Mouse (Mus musculus) ES-Bruce4 (cell line): Measurements from ENCODE around the gene Camk2n2. TPM values are rescaled to one million over a fixed set of nuclear protein-coding genes. Genes with fewer than 3 reads are reported as not detected.

Experiments
- H3K27ac ChIP-seq: 2 replicates; pipeline ENCODE4 v1.5.1; 2012; ENCODE audit warnings: low read length, inconsistent platforms; ENCODE audit not compliant: insufficient read depth
- H3K27me3 ChIP-seq: 2 replicates; pipeline ENCODE4 v1.6.1; 2012; ENCODE audit warnings: mild to moderate bottlenecking, low read length, inconsistent platforms; ENCODE audit not compliant: control insufficient read depth, poor library complexity, insufficient read depth, severe bottlenecking
- H3K36me3 ChIP-seq: 2 replicates; pipeline ENCODE4 v1.6.1; 2012; ENCODE audit warnings: inconsistent platforms, mild to moderate bottlenecking, low read length, moderate library complexity; ENCODE audit not compliant: control insufficient read depth, poor library complexity, insufficient read depth, severe bottlenecking
- H3K4me1 ChIP-seq: one replicate; pipeline ENCODE4 v1.8.1; 2011; ENCODE audit warnings: low read length; ENCODE audit not compliant: control insufficient read depth, insufficient read depth
- H3K4me3 ChIP-seq: 2 replicates; pipeline ENCODE4 v1.5.1; 2011; ENCODE audit warnings: low read depth, mild to moderate bottlenecking, low read length
- H3K9ac ChIP-seq: 2 replicates; pipeline ENCODE4 v1.6.1; 2012; ENCODE audit warnings: low read depth, mild to moderate bottlenecking, inconsistent platforms; ENCODE audit not compliant: poor library complexity, severe bottlenecking
- H3K9me3 ChIP-seq: replicated peaks from 2 replicates; pipeline ENCODE4 v1.6.1; 2012; ENCODE audit warnings: mild to moderate bottlenecking, low read length, inconsistent platforms; ENCODE audit not compliant: control insufficient read depth, poor library complexity, insufficient read depth, severe bottlenecking
- CTCF ChIP-seq: IDR thresholded peaks from one replicate; pipeline ENCODE4 v1.8.1; 2011; ENCODE audit warnings: low read depth, low read length
- EP300 ChIP-seq: IDR thresholded peaks from 2 replicates; pipeline ENCODE4 v1.6.1; 2011; ENCODE audit warnings: low read depth, low read length; ENCODE audit not compliant: insufficient read depth
- POLR2A ChIP-seq: IDR thresholded peaks from one replicate; pipeline ENCODE4 v1.8.1; 2011; ENCODE audit warnings: low read length; ENCODE audit not compliant: insufficient read depth
- polyA plus RNA-seq: library from polyadenylated mRNA; stranded (reverse); fragments of >200 nt; gene quantifications from 2 replicates; pipeline ENCODE4 v1.2.4, GENCODE M21; 2011; ENCODE audit warnings: low read depth; ENCODE audit not compliant: missing spikeins, insufficient read depth, insufficient read length

Gene Camk2n2
- polyA plus RNA-seq, 1 experiment: 1.7 TPM

DNA sequence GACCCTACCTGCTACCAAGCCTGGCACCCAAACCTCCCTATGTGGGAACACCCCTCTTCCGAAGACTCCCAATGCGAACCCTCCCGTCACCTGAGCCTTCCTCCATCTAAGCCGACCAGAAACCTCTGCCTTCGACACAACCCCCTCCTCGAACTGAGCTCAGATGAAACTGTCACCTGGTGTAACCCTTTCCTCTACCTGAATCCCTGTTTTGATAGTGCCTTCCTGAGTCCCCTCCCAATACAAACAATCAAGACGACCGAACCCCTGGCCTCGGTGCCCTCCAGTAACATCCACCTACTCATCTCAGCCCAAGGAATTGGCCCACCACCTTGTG is 720 bp downstream of the Camk2n2 start:
- TF ChIP-seq EP300 (no peak), CTCF (no peak), POLR2A (no peak)
- no peaks in the 10 kb centered on the region for H3K27me3 ChIP-seq
- peak overlapping the region; percentile 55 for H3K4me3 ChIP-seq
- H3K36me3 ChIP-seq: no peaks in the 10 kb centered on the region
- peak overlapping the region; percentile 94; the same call in 1 of the 2 replicates for H3K9ac ChIP-seq
- no peaks in the 10 kb centered on the region for H3K4me1 ChIP-seq
- H3K9me3 ChIP-seq: no peaks in the 10 kb centered on the region
- no peak overlapping the region for H3K27ac ChIP-seq

DNA sequence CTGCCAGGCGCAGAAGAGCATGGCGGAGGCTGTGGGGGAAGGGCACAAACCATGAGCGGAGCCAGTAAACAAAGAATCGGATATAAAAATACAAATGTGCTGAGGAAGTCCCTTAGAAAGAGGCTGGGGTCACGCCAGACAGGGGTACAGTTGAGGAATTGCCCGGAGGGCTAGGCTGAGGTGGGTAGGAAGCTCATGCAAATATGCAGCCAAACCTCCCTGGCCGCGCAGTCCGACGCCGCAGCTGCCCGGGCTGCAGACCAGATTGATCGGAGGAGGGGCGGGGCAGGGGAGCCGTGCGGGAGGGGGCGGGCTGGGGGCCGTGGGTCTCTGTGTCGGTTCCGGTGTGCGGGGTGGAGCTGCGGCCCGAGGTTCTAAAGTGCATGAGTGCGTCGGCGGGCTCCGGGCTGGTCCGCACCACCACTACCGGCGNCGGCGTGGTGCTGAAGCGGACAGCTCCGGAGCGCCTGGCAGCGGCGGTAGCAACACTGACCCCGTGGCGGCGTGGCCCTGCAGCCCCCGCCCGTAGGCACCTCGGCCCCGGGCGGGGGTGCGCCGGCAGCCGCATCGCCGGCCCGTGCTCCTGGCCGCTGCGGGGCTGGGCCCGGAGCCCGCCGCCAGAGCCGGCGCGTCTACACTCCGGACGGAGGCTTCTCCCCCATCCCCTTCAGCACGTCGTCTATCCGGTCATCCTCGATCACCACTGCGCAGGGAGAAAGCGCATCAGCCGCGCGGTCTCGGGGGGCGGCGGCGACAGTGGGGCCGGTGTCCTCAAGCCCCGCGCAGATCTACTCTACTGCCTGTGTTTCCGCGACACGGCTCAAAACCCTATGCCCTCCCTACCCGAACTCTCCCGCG is 1.3 kb downstream of the Camk2n2 start:
- H3K36me3 ChIP-seq: no peaks in the 10 kb centered on the region
- H3K9ac ChIP-seq: peak overlapping the region; percentile 94; the same call in 1 of the 2 replicates
- H3K27me3 ChIP-seq: no peaks in the 10 kb centered on the region
- H3K4me1 ChIP-seq: no peaks in the 10 kb centered on the region
- no peak for TF ChIP-seq POLR2A
- TF ChIP-seq EP300: no peak
- TF ChIP-seq CTCF: no peak
- no peak overlapping the region for H3K27ac ChIP-seq
- no peaks in the 10 kb centered on the region for H3K9me3 ChIP-seq
- H3K4me3 ChIP-seq: peak overlapping the region; percentile 55

DNA sequence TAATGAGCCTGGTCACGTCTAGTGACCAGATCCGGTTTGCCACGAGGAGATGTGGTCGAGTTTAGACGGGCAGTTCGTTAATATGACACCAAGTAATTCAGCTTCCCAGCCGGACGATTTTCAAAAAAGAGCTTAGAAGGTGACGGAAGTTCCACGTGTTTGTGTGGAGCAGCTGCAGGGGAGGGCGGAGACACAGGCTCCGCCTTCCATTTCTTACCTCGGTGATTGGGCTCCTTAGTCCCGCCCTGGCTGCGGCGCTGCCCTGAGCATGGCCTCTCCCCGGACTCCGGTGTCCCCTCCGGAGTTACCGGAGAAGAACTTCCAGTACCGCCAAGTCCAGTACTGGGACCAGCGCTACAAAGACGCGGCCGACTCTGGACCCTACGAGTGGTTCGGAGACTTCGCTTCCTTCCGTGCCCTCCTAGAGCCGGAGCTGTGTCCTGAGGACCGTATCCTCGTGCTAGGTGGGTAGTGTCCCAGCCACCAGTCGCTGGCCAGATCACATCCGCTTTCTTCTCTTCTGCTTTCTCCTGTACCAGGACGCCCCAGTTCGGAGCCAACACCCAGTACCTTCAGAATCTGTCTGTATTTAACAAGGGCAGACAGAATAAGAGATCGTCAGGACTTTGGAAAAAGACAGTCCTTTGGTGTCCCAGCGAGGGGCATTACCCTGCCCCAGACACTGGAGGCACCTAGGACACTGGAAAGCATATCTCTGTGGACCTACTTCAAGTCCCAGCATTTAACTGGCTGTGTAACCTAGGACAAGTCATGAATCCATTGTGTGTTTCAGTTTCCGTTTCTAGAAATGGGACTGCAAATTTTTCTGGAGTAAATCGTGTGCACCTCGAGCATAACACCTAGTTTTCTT is 9.5 kb downstream of the Camk2n2 start, which contains the start of the genes Eef1akmt4, Gm49333 and Alg3:
Gene Eef1akmt4 (plus strand): TSS at position 237 of the 871 bp plus-strand sequence.
Gene Gm49333 (plus strand): TSS at position 254 of the 871 bp plus-strand sequence.
Gene Alg3 (minus strand): TSS at position 379 of the 871 bp plus-strand sequence.
- H3K9me3 ChIP-seq: no peaks in the 10 kb centered on the region
- peak within 1 kb of the TSS; percentile 54 for H3K27ac ChIP-seq
- no peaks in the 10 kb centered on the region for H3K4me1 ChIP-seq
- no peaks in the 10 kb centered on the region for H3K27me3 ChIP-seq
- peaks cover 12% of the 10 kb centered on the region for H3K36me3 ChIP-seq
- peak; percentile 40 for TF ChIP-seq POLR2A
- no peak for TF ChIP-seq CTCF
- H3K9ac ChIP-seq: peak within 1 kb of the TSS; percentile 80
- H3K4me3 ChIP-seq: peak within 1 kb of the TSS; percentile 98

DNA sequence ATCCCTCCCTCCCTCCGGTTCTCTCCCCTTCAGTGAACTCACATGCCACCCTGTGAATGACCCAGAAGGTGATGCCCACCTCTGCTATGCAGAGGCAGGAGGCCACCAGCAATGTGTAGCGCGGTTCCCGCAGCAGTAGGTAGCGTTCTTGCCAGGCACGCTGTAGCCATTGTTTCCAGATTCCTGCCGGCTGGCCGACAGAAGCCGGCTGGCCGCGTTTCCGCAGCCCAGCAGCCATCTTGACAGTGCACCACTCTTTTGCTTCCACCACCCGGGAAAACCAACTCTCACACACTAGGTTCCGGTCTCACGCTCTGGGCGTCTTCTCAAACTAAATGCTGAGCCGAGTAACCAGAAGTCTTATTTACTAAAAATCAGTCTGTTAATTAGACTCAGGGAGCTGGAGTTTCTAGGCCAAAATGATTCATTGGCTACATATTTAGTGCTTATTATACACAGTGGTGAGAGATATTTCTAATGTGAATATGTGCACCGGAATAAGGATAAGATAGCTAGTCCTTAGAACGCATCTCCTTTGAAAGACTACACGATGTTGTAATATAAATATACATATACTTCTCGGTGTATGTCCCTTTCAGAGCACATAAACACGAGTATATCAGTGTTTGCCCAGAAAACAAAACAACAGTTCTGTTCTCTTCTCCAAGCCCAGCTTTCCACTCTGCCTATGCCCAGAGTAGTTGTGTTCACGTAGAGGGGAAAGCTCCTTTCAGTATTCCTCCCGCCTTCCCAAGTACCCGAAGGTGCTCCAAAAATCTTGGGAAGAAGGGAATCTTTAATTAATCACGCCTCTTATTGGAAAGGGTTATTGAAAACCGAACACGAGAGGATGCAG is 10.4 kb downstream of the Camk2n2 start:
- no peaks in the 10 kb centered on the region for H3K4me1 ChIP-seq
- peak overlapping the region; percentile 98 for H3K4me3 ChIP-seq
- TF ChIP-seq POLR2A (peak; percentile 86), CTCF (no peak)
- H3K9me3 ChIP-seq: no peaks in the 10 kb centered on the region
- H3K27me3 ChIP-seq: no peaks in the 10 kb centered on the region
- peak overlapping the region; percentile 54 for H3K27ac ChIP-seq
- H3K9ac ChIP-seq: peak overlapping the region; percentile 80
- peaks cover 21% of the 10 kb centered on the region for H3K36me3 ChIP-seq

DNA sequence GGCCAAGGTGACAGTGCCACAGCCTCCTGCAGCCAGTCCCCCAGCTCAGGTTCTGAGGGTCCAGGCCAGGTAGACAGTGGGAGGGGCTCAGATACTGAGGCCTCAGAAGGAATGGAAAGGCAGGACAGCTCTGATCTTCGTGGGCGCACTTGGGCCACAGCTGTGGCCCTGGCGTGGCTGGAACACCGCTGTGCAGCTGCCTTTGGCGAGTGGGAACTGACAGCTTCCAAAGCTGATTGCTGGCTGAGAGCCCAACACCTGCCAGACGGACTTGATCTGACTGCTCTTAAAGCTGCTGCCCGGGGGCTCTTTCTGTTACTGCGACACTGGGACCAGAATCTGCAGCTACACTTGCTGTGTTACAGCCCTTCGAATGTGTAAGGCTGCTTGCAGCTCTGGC is 16.4 kb downstream of the Camk2n2 start:
- H3K9me3 ChIP-seq: no peaks in the 10 kb centered on the region
- H3K4me3 ChIP-seq: no peak overlapping the region
- no peak overlapping the region for H3K27ac ChIP-seq
- H3K4me1 ChIP-seq: no peaks in the 10 kb centered on the region
- no peaks in the 10 kb centered on the region for H3K27me3 ChIP-seq
- peaks cover 26% of the 10 kb centered on the region for H3K36me3 ChIP-seq
- TF ChIP-seq EP300 (no peak), CTCF (no peak), POLR2A (no peak)
- no peak overlapping the region for H3K9ac ChIP-seq
